Mouse (Mus musculus) gastrocnemius, postnatal 36 days (tissue): Measurements from ENCODE around the gene Mapk14. TPM values are rescaled to one million over a fixed set of nuclear protein-coding genes. Genes with fewer than 3 reads are reported as not detected.
"Not testable (repeated sequence)": the region's sequence is repeated elsewhere in the genome, so short reads cannot be mapped to it uniquely, and the experiment has no call there.

ENCODE experiments used
- DNase-seq, 2 experiments: peaks; one replicate each; pipeline ENCODE4 v3.0.0; 2022
- intact Hi-C: fragments of 180-260 bp; cut with DNase I; formaldehyde crosslinking; loops from one replicate; pipeline ENCODE4 v1.15.1; 2025
- total RNA-seq, 2 experiments: library from RNA; stranded (reverse); gene quantifications; 2 replicates each; pipeline ENCODE4 v1.2.3; 2021

The Mapk14 gene
- total RNA-seq, 2 experiments from 2014 or later: 83.0 to 98.3 TPM

DNA sequence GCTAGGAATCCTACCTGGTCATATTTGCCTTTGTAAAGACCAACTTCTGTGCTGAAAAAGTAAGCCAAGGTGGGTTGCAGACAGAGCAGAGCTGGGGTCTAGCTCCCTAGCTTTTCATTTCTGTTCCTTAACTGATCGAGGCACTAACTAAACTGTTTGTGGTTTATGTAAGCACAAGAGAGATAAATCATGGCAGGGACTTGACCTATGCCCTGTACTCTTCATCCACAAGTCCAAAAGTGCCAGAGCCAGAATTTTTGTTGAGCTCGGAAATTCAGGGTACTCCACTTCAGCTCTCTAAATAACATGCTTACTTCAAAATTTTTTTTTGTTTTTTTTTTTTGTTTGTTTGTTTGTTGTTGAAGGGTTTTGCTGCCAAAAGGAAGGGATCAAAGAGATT lies 5.5 kb downstream of the Mapk14 start:
- no peak for DNase-seq
- intact Hi-C loops: no loop called here

DNA sequence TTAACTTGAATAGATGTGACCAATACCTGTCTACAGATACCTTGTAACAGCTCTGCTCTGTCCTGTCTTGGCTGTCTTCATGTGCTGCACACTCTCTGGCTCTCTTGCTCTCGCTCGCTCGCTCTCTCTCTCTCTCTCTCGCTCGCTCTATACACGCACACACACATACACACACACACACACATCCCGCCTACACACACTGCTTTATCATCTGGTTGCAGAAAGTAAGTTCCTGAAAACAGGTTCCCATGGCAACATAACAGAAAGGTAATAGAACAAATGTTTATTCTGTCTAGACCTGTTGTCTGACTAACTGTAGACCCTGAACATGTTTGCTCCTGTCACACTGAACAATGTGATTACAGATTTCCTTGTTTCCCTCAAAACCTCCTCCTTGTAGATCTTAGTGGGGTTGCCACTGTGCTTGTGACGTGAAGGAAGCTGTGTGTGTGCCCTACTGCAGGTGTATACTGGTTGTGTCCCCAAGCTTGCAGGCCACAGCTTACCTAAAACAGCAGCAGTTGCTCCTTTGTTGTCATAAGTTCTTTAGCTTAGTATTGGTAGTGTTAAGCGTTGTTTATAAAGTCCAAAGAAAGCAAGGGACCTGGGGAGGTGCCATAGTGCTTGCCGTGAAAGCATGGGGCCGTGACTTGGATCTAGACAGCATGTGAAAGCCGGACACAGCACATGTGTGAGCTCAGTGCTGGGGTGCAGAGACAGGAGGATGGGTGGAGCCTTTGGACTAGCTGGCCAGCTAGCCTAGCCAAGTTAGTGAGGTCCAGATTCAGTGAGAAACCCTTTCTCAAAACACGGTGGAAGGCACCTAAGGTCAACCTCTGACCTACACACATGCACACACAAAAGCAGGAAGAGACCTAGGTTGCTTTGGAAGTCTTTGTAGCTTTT lies 6.4 kb downstream of the Mapk14 start:
- intact Hi-C loops: no loop called here
- DNase-seq: no peak

DNA sequence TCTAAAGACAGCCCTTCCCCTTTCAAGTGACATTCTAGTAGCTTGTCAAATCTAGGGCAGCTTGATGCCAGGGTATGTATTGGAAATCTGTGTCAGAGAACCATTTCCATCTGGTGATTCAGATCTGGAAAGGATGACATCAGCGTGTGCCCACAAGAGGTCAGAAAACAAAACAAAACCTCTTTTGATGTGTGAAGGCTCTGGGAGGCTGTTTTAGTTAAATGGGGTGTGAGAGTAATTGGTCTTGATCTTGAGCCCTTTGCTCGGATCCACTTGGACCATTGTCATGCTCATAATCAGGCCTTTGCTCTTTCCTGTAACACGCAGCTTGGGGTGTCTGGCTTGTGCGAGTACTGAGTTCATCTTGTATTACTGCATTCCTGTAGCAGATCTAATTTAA lies 7.1 kb downstream of the Mapk14 start:
- no peak for DNase-seq
- intact Hi-C loops: no loop called here

DNA sequence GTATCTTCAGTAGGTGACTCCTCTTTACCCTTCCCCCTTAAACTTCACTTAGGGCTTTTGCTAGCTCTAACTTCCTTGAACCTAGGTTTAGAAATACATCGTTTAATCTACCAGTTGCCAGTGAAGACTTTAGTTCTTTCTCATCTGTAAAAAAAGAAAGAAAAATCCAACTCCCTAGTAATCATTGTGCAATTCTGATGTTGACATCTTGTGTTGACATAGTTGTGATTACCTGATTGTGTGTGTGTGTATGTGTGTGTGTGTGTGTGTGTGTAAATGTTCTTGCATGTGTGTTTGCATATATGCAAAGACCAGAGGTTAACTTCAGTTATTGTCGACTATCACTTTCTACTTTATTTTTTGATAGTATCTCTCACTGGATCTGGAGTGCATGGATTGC lies 7.5 kb downstream of the Mapk14 start:
- DNase-seq: no peak
- intact Hi-C loops: no loop called here

DNA sequence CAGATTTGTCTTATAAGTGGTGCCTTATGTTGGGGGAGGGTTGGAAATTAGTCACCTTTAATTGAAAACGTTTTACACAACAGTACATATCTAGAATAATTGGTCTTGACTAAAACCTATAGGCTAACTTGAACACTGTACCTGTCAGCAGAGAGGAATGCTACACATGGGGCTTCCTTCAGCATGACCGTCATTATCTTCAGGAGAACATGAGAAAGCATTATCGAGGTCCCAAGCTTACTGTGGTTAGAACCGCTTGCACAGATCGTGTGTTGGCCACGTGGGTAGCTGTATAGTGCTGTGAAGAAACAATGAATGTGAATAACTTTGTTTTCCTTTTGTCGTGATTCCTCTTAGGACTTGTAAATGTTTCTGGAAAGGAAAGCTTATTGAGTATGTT lies 8.7 kb downstream of the Mapk14 start:
- intact Hi-C loops: no loop called here
- DNase-seq: no peak

DNA sequence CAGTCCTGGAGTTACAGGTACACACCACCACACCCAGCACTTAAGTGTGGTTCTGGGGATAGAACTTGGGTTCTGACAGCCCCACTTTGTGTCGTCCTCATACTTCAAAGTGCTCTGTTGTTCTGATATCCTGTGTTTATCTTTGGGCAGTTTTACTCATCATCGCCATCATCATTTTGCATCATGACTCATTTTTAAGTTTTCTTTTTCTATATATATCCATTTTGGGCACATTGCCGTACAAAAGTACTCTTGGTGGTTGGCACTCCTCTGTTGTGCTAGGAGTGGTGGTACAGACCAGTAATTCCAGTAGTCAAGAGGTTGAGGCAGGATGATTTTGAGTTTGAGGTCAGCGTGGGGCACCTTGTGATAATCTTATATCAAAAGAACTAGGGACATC lies 10.0 kb downstream of the Mapk14 start:
- intact Hi-C loops: no loop called here
- DNase-seq: no peak

DNA sequence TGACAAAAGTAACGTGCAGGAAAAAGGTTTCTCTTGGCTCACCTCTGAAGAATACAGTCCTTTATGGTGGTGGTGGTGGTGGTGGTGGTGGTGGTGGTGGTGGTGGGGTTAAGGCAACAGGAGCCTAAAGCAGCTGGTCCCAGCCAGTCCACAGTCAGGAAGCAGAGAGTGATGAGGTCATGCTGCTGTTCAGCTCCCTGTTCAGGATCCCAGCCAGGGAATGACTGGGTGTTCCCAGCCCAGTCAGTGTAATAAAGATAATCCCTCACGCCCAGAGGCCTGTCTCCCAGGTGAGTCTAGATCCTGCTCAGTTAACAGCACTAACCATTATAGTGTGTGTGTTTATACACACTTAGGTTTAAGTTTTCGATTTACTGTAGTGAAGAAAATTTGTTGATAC lies 10.6 kb downstream of the Mapk14 start:
- intact Hi-C loops: no loop called here
- no peak for DNase-seq

DNA sequence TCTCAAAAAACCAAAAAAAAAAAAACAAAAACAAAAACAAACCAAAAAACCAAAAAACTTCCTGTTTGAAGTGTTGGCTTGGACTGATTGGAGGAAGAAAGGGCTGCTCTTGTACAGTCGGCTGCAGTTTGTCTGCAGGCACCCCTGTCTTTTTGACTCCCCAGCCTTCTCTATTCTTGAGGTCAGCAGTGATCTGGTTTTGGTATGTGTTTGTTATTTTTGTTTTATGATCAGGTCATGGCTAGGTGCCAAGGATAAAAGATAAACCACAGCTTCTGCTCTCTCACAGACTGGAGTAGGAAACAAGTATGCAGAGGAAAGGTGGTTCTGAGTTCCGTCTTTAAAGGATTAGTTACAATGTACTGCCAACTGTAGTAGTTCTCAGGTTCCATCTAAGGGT lies 11.5 kb downstream of the Mapk14 start:
- DNase-seq: no peak
- intact Hi-C loops: no loop called here

DNA sequence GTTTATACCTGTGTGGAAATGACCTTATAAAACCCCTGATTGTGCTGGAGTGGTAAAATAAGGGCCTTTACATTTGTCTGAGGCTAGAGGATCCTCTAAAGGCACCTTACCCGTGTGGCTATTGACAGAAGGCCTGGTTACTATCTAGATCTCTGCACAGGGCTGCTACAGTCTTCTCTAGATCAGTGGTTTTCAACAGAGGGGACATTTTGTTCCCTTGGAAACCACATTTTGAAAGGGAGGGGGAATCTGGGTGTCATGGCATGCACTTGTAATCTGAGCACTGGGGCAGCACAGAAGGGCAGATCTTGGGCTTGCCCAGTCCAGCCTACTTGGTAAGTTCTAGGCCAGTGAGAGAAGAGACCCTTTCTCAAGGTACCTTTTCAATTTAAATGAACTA lies 15.6 kb downstream of the Mapk14 start:
- intact Hi-C loops: no loop called here
- DNase-seq: no peak

DNA sequence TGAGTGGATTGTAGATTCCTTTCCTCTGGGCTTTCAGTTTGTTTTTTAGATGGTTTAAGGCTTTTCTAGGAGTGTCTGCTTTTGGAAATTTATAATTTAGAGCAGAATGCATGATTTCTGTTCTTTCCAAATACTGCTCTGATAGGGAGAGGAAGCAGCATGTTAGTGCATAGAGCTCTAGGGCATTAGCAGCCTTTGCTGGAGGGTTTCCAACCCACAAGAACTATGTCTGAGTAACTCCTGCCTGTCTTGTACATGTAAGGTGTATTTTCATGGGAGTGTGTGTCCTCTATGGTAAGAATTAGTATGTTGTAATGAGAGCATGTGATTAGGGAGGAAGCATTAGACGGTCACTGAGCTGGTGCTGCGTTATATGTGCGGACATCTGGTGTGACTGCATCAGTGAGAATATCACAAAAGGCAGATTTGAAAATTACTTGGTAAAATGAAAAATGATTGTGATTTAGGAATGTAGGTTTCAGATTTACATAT lies 16.1 kb downstream of the Mapk14 start:
- intact Hi-C loops: no loop called here

DNA sequence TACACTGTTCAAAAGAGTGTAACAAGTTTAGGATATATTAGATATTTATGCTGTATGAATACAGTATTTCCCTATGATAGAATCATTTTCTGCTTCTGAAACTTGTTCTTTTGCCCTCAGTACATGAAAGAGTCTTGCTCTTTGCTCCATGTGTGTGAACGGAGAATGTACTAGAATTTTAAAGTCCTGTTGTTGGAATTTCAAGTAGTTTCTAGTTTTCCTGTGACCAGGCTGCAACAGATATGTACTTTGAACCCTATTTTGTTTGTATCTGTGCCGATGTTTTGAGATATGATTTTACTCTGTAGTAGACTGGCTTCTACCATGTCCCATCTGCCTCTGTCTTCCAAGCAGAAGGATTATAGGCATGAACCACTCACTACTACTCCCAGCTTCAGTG lies 16.7 kb downstream of the Mapk14 start:
- no peak for DNase-seq
- intact Hi-C loops: no loop called here

More for the DNA sequence above, 16.1 kb downstream of the Mapk14 start:
- DNase-seq: no peak

DNA sequence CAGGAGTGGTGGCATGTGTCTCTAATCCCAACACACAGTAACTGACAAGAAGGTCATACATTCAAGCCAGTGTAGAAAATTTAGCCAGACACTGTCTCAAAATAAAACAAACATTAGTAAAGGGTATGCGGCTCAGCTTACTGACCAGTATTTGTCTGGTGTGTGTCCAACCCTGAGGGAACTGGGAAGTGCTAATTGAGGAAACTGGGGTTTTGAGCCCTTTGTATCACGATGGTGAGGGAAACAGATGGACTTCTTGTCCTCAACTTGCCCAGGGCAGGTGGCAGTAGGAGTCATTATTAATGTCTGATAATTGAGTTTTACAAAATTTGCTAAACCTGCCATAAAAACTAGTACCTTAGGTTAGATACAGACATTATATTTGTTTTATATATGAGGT lies 17.9 kb downstream of the Mapk14 start:
- intact Hi-C loops: no loop called here
- DNase-seq: no peak

DNA sequence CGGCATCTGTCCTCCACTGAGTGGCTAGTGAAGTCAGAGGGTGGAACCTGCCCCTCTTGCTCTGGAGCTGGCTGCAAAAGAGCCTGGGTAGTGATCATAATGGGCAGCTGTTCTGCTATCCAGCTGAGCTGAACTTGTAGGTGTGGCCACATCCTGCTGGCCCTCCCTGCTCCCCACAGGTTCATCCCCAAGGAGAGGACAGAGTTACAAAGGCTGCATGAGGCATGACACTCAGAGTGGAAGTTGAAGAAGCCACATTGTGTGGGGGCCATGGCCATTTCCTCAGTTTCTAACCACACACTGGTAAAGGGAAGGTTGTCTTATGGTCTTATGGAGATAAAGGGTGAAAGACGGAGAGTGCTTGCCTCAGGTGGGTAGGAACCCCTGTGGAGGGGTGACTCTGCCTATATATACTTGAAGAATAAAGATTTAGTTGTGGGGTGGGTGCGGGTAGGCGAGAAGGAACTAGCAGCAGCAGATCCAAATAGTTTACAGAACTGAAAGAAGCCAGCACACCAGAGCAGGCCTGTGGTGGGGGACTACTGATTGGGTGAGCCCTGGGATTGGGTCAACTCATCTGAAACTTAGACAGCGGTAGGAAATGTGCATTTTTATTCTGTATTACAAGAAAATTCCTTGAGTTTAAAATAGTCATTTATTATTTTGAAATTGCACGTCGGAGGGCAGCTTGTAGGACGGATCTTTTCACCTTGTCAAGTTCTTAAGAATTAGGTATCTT lies 18.6 kb downstream of the Mapk14 start:
- DNase-seq: no peak
- intact Hi-C loops: no loop called here

DNA sequence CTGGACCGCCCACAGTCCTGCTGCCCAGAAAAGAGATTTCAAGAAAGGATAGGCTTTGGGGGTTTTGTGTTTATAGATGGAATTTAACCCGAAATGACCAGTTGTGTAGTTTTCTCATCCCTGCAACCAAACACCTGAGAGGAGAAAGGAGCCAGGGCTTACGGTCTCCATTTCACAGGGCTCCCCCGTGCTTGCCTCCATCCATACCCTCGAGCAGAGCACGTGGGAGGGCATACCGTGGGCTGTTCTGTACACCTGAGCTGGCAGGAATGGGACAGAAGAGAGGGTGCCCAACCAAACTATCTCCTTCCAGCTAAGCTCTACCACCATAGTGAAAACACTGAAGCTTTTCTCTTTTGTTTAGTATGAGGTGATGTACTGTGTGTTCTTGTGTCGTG lies 19.2 kb downstream of the Mapk14 start:
- intact Hi-C loops: no loop called here
- no peak for DNase-seq

DNA sequence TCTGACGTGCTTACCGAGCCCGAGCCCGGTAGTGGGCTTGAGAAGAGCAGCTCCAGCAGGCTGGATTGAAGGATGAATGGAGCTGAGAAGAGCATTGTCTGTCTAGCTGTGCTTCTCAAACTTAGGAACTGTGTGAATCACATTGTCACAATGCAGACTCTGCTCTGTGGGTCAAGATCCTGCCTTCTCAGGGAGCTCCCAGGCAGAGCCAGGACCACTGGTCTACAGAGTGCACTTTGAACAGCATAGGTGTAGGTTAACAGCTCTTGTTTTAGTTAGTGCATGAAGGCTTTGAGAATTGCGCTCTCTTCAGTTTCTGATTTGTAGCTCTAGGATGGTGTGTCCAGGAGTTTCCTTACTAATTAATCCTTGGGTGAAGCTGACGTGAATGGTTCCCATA lies 20.1 kb downstream of the Mapk14 start:
- intact Hi-C loops: no loop called here

DNA sequence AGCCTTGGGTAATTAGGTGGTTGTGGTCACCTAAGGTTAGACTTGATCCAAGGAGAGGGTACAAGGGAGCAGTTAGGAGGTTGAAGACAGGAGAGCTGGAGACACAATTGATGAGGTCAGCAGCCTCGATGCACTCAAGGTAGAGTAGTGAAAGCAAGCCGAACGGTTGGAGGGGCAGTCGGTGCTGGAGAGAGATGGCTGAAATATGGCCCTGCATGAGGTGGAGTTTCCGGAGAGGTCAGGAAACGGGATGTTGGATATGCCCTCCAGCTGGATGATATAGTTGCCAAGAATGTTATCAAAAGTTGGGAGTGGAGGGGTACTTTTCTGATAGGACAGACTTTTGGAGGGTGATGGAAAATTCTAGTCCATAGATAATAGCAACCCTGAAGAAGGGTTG lies 21.2 kb downstream of the Mapk14 start:
- intact Hi-C loops: no loop called here
- DNase-seq: no peak

More for the DNA sequence above, 20.1 kb downstream of the Mapk14 start:
- DNase-seq: no peak

DNA sequence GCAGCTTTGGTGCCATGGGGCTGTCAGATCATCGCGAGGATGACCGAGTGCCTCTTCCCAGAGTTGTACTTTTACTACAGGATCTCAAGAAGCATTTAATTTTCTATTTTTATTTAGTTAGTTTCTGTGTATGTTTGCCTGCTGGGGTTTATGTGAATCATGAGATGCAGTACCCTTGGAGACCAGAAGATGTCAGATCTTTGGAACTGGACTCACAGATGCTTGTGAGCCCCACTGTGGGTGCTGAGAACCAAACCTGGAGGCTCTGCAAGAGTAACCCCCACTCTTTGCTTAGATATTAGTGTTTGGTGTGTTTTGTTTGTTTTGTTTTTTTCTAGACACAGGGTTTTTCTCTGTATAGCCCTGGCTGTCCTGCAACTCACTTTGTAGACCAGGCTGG lies 22.9 kb downstream of the Mapk14 start:
- no peak for DNase-seq
- intact Hi-C loops: no loop called here

DNA sequence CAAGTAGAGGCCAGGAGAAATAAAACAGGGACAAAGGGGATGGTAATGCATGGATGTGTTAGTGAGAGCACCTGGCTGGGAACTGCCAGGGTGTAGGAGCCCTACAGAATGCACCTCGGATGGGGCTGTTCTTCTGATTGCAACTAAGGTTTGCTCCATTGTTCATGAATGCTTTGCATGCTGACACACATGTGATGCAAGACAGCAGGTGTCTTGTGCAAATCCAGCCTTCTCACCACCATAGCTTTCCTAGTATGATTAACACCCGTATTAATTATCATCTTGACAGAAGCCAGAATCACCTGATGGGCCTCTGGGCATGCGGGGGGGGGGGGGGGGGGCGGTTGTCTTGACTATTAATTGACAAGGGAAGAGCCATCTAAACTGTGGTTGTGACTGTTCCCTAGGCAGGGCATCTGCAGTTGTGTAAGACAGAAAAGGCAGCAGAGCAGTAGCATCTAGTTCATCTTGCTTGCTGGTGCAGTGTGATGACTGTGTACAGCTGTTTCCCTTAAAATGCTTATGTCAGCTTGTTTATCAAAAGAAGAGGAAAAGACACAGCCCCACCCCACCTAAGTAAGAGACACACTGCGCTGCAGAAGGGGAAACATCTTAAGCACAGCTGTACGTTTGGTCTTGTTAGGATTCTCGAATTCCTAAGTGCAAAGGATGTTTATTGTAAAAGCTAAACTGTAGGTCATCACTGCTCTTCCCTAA lies 24.9 kb downstream of the Mapk14 start:
- DNase-seq: no peak
- intact Hi-C loops: no loop called here

DNA sequence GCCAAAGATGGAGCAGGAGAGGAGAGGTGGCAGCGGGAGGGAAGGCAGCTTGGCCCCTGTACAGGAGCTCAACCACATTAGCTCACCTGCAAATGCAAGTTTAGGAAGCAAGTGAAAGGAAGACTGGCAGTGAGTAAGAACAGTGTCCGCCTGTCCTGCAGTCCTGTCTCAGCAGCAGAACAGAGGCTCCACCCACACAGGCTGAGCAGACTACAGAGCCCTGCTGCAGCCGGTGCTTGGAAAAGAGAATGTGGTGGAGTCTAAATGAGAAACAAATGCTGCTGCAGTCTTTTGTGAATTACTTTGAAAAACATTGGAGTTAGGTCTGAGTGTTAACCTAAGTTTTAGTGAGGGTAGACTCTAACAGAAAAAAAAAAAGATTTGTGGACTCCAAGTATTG lies 26.4 kb downstream of the Mapk14 start:
- no peak for DNase-seq
- intact Hi-C loops: no loop called here

DNA sequence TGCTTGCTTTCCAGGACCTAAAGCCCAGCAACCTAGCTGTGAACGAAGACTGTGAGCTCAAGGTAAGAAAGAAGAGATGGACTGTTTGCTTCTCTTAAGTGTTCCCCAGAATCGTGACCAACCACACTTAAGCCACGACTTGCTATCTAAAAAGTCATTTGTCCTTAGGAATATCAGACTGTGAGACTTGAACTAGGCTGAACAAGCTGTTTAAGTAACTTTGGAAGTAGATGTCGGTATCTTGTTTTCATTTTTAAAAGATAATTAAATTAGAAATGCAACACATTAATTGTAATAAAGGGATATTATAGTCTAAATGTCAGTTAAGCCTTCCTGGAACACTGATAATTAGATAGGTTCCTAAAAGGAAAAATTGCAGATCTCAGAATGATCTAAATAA lies 34.7 kb downstream of the Mapk14 start, which contains the start of gene AC170998.1:
Gene AC170998.1 (plus strand): TSS at position 301 of the 400 bp plus-strand sequence.
- intact Hi-C loops: no loop called here
- no peak for DNase-seq

DNA sequence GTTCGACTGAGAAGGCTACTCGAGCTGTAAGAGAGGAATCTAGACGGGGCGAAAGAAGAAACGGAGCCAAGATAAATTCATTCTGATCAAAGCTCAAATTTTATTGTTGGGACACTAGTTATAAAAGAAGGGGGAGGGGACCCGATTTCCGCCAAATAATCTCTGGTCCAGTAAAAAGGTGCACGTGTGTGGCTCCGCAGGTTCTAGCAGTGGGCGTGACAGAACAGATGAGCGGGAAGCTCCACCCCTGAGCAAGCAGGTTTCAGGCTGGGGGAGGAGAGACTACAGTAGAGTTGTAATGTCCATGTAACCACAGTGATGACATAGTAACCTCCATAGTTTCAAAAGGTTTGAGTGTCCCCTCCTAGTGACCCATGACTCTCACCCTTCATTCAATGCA lies 36.4 kb downstream of the Mapk14 start:
- DNase-seq, intact Hi-C loops: not testable (repeated sequence)
